Mouse (Mus musculus): ENCODE measurements around the gene Gtf2ird1. TPM values are rescaled to one million over a fixed set of nuclear protein-coding genes. Genes with fewer than 3 reads are reported as not detected.

Gene Gtf2ird1
- total RNA-seq, 4 experiments from 2014 or later = 46.0 to 93.0 (median 63.1) TPM

- DNase-seq = peak; percentile 37
Observed at GRCm38 (mm10) chr5:134312691-134313450, 143.6 kb downstream of the Gtf2ird1 start.

GRCm38 (mm10) chr5:134311894-134312411, 144.6 kb downstream of the Gtf2ird1 start:
- no peak for DNase-seq

GRCm38 (mm10) chr5:134310201-134310600, 146.3 kb downstream of the Gtf2ird1 start:
- no peak for DNase-seq

- DNase-seq = no peak
Observed at GRCm38 (mm10) chr5:134309345-134309744, 147.2 kb downstream of the Gtf2ird1 start.

Small RNA genes within 50 kb of the gene (microRNA-seq; reads per million reads assigned to microRNA genes)
- gene Gm26340 (0 reads per million in 2 experiments), gene Mir3965 (0 reads per million in 2 experiments)

Other genes starting within 250 kb of the Gtf2ird1 start
- 10 to 100 TPM in 1 of 4 experiments, 1 to 10 TPM in 3; 6.7 to 10.7 (median 8.3) TPM for gene Ncf1, start 227.1 kb downstream of the Gtf2ird1 start, total RNA-seq (2022)
- 100 to 1,000 TPM; 215 to 303 (median 258) TPM for gene Gtf2i, start 142.0 kb downstream of the Gtf2ird1 start, total RNA-seq (2022)
- gene Clip2, start 95.7 kb upstream of the Gtf2ird1 start, total RNA-seq (2022) = 10 to 100 TPM; 18.8 to 28.2 (median 22.9) TPM
- gene Syna, start 103.5 kb upstream of the Gtf2ird1 start, total RNA-seq (2022) = not detected
- gene Rfc2, start 124.7 kb upstream of the Gtf2ird1 start, total RNA-seq (2022) = 10 to 100 TPM; 39.8 to 56.8 (median 46.2) TPM
- 10 to 100 TPM in 2 of 4 experiments, 1 to 10 TPM in 2; 4.8 to 11.3 (median 8.0) TPM for gene Lat2, start 158.3 kb upstream of the Gtf2ird1 start, total RNA-seq (2022)
- gene Eif4h, start 182.8 kb upstream of the Gtf2ird1 start, total RNA-seq (2022) = 100 to 1,000 TPM; 241 to 258 (median 257) TPM
- 10 to 100 TPM; 22.4 to 25.4 (median 23.7) TPM for gene Limk1, start 231.9 kb upstream of the Gtf2ird1 start, total RNA-seq (2022)

Data from adrenal gland, adult 8-10 months (tissue).